Mouse (Mus musculus) myocyte (in vitro differentiated cells): ENCODE measurements around the gene Lpar3. TPM values are rescaled to one million over a fixed set of nuclear protein-coding genes. Genes with fewer than 3 reads are reported as not detected.

Source experiments
- H3K27me3 ChIP-seq: one replicate; pipeline ENCODE4 v1.6.1; 2011; ENCODE audit not compliant: control insufficient read depth, insufficient read depth, insufficient read length
- H3K36me3 ChIP-seq: one replicate; pipeline ENCODE4 v1.6.1; 2011; ENCODE audit not compliant: control insufficient read depth, insufficient read depth
- H3K4me2 ChIP-seq: one replicate; pipeline ENCODE4 v1.6.1; 2011; ENCODE audit warnings: low read depth, control low read depth
- H3K4me3 ChIP-seq: one replicate; pipeline ENCODE4 v1.5.1; 2011; ENCODE audit warnings: mild to moderate bottlenecking, control low read depth, moderate library complexity
- H3K79me2 ChIP-seq: one replicate; pipeline ENCODE4 v1.6.1; 2011; ENCODE audit not compliant: control insufficient read depth, insufficient read depth
- H3ac ChIP-seq: one replicate; pipeline ENCODE4 v1.6.1; 2011; ENCODE audit not compliant: control insufficient read depth, insufficient read length
- CEBPB ChIP-seq: IDR thresholded peaks from 2 replicates; pipeline ENCODE4 v1.6.1; 2011; ENCODE audit warnings: mild to moderate bottlenecking, moderate library complexity; ENCODE audit not compliant: poor library complexity, insufficient read depth, severe bottlenecking
- E2F4 ChIP-seq: IDR thresholded peaks from one replicate; pipeline ENCODE4 v1.6.1; 2011; ENCODE audit warnings: mild to moderate bottlenecking, control low read depth, moderate library complexity; ENCODE audit not compliant: insufficient read depth
- MAX ChIP-seq: IDR thresholded peaks from one replicate; pipeline ENCODE4 v1.6.1; 2011; ENCODE audit warnings: low read depth, mild to moderate bottlenecking, control low read depth
- MYOD1 ChIP-seq, 3 experiments: IDR thresholded peaks; one replicate each; pipeline ENCODE4 v1.6.1; 2011; ENCODE audit warnings: control low read depth in 2 of 3, low read depth in 2 of 3, mild to moderate bottlenecking in 2 of 3, moderate library complexity in 1 of 3; ENCODE audit not compliant: insufficient read length in 2 of 3, control insufficient read depth in 1 of 3
- MYOG ChIP-seq, 3 experiments: IDR thresholded peaks; one replicate each; pipeline ENCODE4 v1.6.1; 2011; ENCODE audit warnings: control low read depth in 2 of 3, low read depth in 2 of 3, mild to moderate bottlenecking in 2 of 3; ENCODE audit not compliant: insufficient read length in 2 of 3, control insufficient read depth in 1 of 3, insufficient read depth in 1 of 3
- POLR2A ChIP-seq: IDR thresholded peaks from one replicate; pipeline ENCODE4 v1.6.1; 2011; ENCODE audit warnings: low read depth, mild to moderate bottlenecking, control low read depth, moderate library complexity; ENCODE audit not compliant: insufficient read length
- POLR2AphosphoS2 ChIP-seq: IDR thresholded peaks from one replicate; pipeline ENCODE4 v1.6.1; 2011; ENCODE audit warnings: low read depth, control low read depth; ENCODE audit not compliant: insufficient read length
- REST ChIP-seq: IDR thresholded peaks from one replicate; pipeline ENCODE4 v1.6.1; 2011; ENCODE audit warnings: mild to moderate bottlenecking, control low read depth, moderate library complexity; ENCODE audit not compliant: insufficient read depth, insufficient read length
- SRF ChIP-seq: IDR thresholded peaks from one replicate; pipeline ENCODE4 v1.6.1; 2011; ENCODE audit warnings: low read depth; ENCODE audit not compliant: control insufficient read depth, insufficient read length
- TCF12 ChIP-seq: IDR thresholded peaks from one replicate; pipeline ENCODE4 v1.6.1; 2011; ENCODE audit warnings: mild to moderate bottlenecking, control low read depth; ENCODE audit not compliant: poor library complexity, insufficient read depth, severe bottlenecking
- TCF3 ChIP-seq: IDR thresholded peaks from one replicate; pipeline ENCODE4 v1.6.1; 2011; ENCODE audit warnings: low read depth, control low read depth; ENCODE audit not compliant: insufficient read length
- USF1 ChIP-seq: IDR thresholded peaks from one replicate; pipeline ENCODE4 v1.6.1; 2011; ENCODE audit warnings: low read depth, mild to moderate bottlenecking, control low read depth, moderate library complexity
- polyA plus RNA-seq: library from polyadenylated mRNA; unstranded; fragments of >200 nt; fragmentation: generic; extraction: Trizol; gene quantifications from one replicate; pipeline ENCODE4 v1.2.1, GENCODE M21; 2012; ENCODE audit warnings: missing spikeins

Gene Lpar3
- polyA plus RNA-seq, 1 experiment = 0.22 TPM

- TF ChIP-seq MAX = no peak
- no peak for TF ChIP-seq SRF
- TF ChIP-seq MYOD1 (IDR thresholded peaks at IDR 0.05; ENCODE audit: control insufficient read depth in 1 of 3, insufficient read length in 2 of 3, low read depth in 2 of 3) = no peak
- no peak for TF ChIP-seq E2F4
- no peak for TF ChIP-seq POLR2AphosphoS2
- no peak for TF ChIP-seq TCF12
These were observed 104.2 kb downstream of the Lpar3 start for GRCm38 (mm10) chr3:146324949-146325348.

DNA sequence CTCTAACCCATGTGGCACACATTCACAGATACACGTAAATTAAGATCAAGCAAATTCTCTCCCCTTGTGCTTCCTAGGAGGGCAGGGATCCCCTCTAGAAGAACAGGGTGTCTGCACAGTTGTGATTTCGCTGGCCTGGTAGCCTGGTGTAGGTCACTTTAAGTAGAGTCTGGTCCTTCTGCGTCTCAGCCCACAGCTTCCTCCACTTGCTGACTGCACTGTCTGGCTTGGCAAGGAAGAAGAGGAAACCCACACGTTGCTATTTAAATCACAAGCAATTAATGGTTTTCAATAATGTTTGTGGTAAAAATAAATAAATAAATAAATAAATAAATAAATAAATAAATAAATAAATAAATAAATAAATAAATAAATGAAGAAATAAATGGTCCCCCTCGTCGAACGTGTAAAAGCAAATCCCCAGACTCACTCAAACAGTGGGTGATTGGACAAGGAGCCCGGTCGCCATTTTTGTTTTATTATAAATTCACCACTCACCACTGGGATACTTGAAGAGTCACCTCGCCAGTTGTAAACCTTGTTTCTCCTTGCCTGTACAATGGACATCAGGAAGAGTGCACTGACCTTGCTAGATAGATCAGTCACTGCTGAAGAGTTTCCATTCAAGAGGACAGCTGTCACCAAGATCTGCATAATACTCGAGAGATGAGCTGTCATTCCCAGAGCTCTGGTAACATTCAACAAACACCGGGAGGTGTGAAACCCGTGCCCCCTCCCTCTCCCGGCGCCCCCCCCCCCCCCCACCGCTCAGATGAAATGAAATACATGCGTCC is 106.2 kb downstream of the Lpar3 start:
- Histone ChIP-seq H3ac (no peak overlapping the region), H3K79me2 (no peaks in the 10 kb centered on the region), H3K4me3 (no peak overlapping the region), H3K4me2 (no peak overlapping the region), H3K36me3 (no peaks in the 10 kb centered on the region), H3K27me3 (no peaks in the 10 kb centered on the region)
- TF ChIP-seq POLR2A (no peak), USF1 (no peak), TCF12 (no peak), MYOD1 (IDR thresholded peaks at IDR 0.05; ENCODE audit: control insufficient read depth in 1 of 3, insufficient read length in 2 of 3, low read depth in 2 of 3) (no peak), REST (no peak), CEBPB (no peak), TCF3 (no peak), POLR2AphosphoS2 (no peak), SRF (no peak), MAX (no peak), MYOG (IDR thresholded peaks at IDR 0.05; ENCODE audit: control insufficient read depth in 1 of 3, insufficient read depth in 1 of 3, insufficient read length in 2 of 3, low read depth in 2 of 3) (no peak), E2F4 (no peak)

More at GRCm38 (mm10) chr3:146324949-146325348, 104.2 kb downstream of the Lpar3 start:
- Histone ChIP-seq H3ac (no peak overlapping the region), H3K27me3 (no peaks in the 10 kb centered on the region), H3K4me2 (no peak overlapping the region), H3K79me2 (no peaks in the 10 kb centered on the region), H3K36me3 (no peaks in the 10 kb centered on the region), H3K4me3 (no peak overlapping the region)

GRCm38 (mm10) chr3:146327537-146328255 is 106.9 kb downstream of the Lpar3 start:
- Histone ChIP-seq H3K36me3 (no peaks in the 10 kb centered on the region), H3K27me3 (no peaks in the 10 kb centered on the region), H3K4me2 (peak overlapping the region; percentile 45), H3ac (no peak overlapping the region), H3K79me2 (no peaks in the 10 kb centered on the region), H3K4me3 (no peak overlapping the region)
- TF ChIP-seq USF1 (no peak), MYOG (IDR thresholded peaks at IDR 0.05; ENCODE audit: control insufficient read depth in 1 of 3, insufficient read depth in 1 of 3, insufficient read length in 2 of 3, low read depth in 2 of 3) (no peak)

DNA sequence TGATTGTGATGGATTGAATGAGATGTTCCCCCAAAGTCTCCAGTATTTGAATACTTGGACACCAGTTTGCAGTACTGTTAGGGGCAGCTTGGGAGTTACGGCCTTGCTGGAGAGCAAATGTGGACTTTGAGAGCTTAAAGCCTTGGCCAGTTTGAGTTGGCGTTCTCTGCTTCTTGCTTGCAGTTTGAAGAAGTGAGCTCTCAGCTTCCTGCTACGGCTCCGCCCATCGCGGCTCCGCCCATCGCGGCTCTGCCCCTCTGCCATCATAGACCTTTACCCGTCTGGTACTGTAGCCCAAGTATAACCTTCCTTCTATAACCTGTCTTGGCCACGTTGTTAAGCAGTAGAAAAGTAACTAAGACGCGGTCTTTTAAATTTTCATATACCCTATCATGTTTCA is 108.0 kb downstream of the Lpar3 start:
- TF ChIP-seq MYOG (IDR thresholded peaks at IDR 0.05; ENCODE audit: control insufficient read depth in 1 of 3, insufficient read depth in 1 of 3, insufficient read length in 2 of 3, low read depth in 2 of 3) (no peak), REST (no peak)
- no peak overlapping the region for H3K4me3 ChIP-seq
- H3K36me3 ChIP-seq = no peaks in the 10 kb centered on the region
- H3K27me3 ChIP-seq = no peaks in the 10 kb centered on the region
- no peaks in the 10 kb centered on the region for H3K79me2 ChIP-seq
- H3ac ChIP-seq = no peak overlapping the region
- no peak overlapping the region for H3K4me2 ChIP-seq

DNA sequence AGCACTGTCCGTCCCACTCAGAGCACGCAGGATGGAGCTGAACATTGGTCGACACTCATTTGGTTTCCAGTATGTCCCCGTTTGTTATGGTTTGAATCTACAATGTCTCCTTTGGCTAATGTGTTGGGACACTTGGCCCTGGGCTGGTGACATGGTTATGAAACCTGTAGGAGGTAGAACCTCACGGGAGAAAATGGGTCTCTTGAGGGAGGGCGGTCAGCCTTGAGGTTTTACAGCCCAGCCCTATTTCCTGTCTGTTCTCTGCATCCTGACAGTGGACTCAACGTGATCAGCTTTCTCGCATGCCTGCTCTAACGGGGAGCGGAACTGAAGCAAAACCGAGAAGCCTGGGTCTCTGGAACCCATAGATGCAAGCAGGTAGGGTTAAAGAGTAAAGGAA is 111.1 kb downstream of the Lpar3 start:
- Histone ChIP-seq H3K4me3 (no peak overlapping the region), H3ac (no peak overlapping the region), H3K27me3 (no peaks in the 10 kb centered on the region), H3K79me2 (no peaks in the 10 kb centered on the region), H3K36me3 (no peaks in the 10 kb centered on the region), H3K4me2 (no peak overlapping the region)
- TF ChIP-seq CEBPB (no peak), SRF (no peak), E2F4 (no peak), POLR2A (no peak), POLR2AphosphoS2 (no peak), USF1 (no peak), TCF3 (no peak), MYOG (IDR thresholded peaks at IDR 0.05; ENCODE audit: control insufficient read depth in 1 of 3, insufficient read depth in 1 of 3, insufficient read length in 2 of 3, low read depth in 2 of 3) (no peak), MYOD1 (IDR thresholded peaks at IDR 0.05; ENCODE audit: control insufficient read depth in 1 of 3, insufficient read length in 2 of 3, low read depth in 2 of 3) (no peak), MAX (no peak), REST (no peak), TCF12 (no peak)
